Mouse (Mus musculus) ZHBTc4 (cell line): ENCODE data around the gene Prss29.

ENCODE experiments used
- DNase-seq: peaks from one replicate; pipeline ENCODE4 v3.0.0-alpha.2; 2011; ENCODE audit warnings: low read depth, low spot score

The Prss29 gene

DNA sequence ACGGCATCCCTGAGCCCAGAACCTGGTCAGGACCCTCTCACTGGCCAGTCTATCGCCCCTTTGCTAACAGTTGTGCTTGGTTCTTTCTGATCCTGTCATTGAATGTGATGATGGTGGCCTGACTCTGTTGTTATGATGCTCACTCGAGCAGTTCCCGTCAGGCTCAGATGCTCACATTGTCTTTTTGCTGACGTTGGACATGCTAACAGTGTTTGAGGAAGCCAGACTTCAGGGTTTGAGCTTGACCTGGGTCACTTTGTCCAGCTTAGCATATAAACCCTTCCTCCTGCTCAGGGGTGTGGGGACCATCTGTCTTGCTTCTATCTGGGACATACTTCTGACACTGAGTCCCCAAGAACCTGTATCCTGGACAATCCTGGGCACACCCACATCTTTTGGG is at the start of gene Prss29:
Prss29 (plus strand) TSS at position 301 of the 400 bp plus-strand sequence.
- DNase-seq = no peak

DNA sequence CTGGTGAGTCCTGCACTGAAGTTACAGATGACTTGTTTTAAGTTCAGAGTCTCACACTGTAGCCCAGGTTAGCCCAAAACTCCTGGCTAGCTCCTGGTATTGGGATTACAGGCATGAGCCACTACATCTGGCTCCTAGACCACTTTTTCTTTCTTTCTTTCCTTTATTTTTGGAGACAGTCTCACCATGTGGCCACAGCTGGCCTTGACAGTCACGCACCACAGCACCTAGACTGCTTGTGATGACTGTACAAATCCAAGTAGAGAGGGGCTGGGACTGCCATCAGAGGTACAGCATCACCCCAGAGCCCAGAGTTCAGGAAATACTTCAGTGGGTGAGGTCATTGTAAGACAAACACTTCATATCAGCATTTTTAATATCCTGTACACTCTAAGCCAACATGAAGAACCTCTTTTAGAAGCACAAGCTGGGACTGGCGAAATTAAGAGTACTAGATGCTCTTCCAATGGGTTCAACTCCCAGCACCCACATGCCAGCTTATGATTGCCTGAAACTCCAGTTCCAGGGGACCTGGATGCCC is 47.6 kb upstream of the Prss29 start:
- DNase-seq = no peak

DNA sequence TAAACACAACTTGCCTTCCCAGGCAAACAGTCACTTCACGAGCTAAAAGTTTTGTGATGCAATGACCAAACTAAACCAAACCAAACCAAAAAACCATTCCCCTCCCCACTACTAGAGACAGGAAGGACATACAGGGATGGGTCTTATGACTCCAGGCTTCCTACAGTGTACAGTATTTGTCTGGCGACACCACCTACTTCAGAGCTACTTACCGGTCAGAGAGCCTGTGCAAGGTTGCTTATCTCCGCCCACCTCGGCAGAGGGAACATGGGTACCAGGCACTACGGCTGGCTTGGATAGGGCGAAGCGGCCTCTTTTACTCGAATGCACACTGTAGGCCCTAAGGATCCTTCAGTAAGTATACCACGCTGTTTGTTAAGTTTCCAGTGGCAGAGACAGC is 46.1 kb upstream of the Prss29 start:
- peak; percentile 70 for DNase-seq

DNA sequence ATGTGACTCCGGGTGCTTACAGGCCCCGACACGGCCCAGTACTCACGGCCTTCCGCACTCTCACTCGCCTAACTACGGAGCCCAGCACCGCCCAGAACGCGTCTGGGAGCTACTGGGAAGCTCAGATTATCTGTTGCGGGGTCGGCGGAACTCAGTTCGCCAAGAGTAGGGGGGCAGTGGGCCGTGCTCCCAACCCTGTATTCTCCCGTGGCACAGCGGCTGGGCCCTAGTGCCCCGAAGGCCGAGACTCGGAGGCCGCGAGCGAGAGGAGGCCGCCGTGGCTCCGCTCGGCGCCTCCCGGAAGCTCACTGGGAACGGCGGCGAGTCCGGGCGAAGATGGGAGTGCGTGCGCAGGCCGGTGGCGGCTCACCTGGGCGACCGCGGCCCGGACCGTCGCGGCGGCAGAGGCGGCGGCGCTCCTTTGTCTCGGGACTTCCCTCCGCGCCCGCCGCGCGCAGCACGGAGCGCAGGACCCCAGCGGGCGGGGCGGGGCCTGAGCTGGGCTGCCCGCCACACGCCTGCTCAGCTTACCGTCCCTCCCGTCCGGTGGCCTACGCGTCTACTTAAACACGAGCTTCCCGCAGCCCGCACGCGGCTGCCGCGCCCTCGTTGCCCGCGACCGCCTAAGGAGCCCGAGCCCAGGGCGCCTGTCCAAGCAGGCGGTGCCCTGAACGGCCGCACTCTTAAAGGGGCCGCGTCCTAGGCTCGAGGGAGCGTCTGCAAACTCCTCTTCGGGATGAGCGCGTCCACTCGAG is 45.3 kb upstream of the Prss29 start:
- DNase-seq = peak; percentile 94

DNA sequence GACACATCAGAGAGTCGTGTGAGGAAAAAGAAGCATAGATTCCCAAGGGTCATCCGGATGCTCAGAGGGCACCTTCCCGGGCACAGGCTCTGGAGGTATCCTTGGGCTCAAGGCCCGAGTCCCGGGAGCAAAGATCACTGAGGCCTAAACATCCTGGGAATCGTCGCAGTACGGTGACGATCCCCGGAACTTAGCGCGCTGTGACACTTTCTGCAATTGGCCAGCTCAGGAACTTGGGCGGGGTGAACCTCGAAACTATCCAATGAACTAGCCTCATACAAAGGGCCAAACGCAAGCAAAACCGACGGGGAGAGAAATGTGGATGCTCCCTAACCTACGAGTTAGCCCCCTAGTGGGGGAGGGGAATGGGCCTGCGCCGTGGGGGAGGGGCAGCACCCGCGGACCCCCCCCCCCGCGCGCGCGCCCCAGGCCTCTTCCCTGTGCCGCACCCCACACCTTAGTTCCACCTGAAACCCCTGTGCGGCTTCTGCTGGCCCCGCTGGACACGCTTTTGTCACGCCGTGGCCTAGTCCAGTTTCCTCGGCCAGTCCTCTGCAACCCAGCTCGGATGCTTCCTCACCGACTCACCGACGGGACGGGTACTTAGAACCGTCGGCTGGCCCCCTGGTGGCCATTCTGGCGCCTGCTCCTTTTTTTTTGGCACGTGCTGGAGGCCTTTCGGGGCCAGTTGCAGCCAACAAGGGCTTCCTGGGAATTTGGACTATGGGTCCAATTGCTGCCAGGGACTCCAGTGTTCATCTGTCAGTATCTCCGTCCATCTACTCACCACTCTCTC is 44.5 kb upstream of the Prss29 start:
- DNase-seq = peak; percentile 98

DNA sequence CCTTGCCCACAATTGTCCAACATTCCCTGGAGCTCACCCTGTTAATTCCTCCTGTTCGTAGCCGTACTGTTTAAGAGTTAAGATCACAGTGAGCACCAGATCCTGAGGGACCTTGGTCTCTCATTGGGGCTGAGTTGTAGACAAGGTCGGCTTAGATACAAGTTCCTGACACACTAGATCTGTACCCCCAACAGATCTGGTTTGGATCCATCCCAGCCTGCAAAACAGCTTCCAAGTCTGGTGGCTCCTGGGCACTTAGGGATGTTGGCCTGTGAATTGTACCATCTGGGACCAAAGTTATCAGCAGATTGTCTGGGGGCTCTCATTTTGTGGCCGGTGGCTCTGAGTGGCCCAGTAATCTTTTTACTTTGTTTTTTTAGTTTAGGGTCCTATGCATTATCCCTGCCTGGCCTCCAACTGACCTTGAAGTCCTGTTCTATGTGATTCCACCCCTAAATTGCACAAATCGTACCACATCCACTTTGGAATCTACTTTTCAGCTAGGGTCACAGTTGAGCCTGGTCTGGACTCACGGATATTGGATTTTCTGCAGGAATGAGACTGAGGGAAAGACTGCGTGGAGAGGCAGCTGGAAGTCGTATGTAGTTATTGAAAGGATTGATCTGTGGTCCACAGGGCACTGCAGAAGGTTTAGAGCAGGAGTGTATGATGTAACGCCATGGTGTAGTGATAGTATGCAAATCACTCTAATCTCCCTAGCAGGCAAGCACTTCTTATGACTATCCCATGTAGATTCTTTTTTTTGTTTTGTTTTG is 43.7 kb upstream of the Prss29 start, which contains the start of gene Ube2i:
Ube2i (minus strand) TSS at position 52 of the 776 bp plus-strand sequence.
- DNase-seq = no peak

DNA sequence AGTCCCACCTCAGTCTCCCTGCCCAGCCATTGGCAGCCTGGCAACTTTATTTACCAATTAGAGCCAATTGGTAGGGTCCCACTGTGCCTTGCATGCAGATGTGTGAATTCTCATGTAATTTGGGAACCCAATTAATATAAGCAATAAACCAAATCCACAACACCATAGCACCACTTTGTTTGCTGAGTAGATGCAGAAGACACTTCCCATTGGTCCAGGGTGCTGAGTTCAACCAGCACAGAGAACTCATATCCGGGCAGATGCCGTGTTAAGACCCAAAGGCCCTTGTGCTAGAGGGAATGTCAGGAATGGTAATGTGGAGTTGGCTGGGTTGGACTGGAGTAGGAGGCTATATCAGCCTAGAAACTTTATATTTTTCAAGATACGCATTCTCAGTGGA is 42.6 kb upstream of the Prss29 start:
- no peak for DNase-seq

DNA sequence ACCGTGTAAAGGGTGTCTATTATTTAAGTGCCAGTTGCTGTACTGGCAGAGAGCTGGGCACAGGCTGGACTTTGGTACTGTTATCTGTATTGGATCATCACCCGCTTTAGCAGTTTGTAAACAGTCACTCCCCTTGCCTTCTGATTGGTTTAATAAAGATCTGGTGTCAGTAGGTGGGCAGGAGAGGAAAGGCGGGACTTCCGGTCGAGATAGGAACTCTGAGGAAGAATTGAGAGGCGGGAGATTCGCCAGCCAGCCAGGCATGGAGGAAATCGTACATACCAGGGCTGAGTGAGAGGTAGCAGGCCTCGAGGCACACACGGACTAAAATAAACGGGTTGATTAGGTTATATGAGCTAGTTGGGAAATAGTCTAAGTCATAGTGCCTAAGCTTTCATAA is 36.3 kb upstream of the Prss29 start:
- DNase-seq = peak; percentile 93

DNA sequence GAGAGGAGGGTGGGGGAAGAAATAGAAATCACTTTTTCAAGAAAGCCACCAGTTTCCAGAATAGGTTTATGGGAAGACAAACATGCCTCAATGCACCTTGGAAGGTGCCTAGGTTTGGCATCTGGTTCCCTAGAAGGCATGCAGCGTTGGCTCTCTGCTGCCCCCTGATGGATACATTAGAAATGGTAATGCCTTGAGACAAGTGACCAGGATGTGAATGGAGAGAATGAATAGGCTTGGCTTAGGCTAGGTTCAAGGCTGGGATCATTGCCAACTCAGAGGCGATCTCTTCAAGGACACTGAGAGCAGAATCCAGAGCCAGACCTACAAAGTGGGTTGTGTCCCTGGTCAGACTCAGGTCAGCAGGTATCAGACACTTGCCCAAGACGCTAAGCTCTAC is 33.4 kb upstream of the Prss29 start:
- DNase-seq = peak; percentile 91

DNA sequence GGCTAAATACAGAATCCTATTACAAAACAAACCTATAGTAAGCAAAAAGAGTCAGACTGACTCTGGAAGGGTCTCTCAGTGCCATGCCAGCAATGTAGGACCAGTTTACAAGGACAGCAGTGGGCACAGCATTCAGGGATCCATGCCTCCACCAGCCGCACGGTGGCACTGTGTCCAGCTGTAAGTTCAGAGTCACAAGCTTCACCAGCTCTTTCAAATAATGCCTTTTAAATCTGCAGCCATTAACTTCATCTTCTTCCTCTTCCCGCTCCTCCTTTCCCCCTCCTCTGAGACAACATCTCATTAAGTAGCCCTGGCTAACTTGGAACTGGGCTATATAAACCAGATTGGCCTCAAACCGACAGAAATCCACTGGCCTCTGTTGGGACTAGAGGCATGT is 29.6 kb upstream of the Prss29 start:
- peak; percentile 70 for DNase-seq

DNA sequence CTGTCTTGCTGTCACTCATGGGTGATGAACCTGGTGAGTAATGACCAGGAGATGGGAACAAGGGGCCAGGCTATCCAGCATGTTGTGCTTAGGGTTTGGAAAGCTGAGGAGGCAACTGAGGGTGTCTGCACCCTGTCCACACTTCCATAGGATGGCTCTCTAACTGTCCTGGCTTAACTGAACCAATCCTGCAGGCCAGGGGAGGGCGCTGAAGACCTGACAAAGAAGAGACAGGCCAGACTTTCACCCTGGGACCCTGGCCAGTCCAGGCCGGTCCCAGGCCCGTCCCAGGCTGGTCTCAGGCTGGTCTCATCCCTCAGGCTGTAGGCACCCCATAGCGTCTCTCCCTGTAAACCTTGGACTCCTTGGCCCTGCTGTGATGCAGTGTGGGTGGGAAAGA is 28.0 kb upstream of the Prss29 start:
- DNase-seq = no peak

DNA sequence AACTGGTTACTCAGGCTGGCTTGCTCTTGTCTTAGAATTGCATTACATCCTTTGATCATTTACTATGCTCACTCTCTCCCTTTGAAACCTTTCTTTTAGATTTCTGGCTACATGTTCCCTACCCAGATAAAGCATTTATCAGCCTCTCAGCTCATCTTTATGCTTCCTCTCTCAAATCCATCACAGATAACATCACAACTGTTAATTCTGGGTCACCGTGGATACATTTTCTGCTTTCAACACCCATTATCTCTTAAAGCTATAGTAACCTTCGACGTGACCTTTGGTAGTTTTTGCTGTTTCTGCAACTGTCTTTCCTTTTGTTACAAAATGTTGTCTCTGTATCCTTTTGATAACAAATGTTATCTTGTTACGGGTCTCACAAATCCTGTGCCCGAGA is 25.0 kb upstream of the Prss29 start:
- DNase-seq = no peak

DNA sequence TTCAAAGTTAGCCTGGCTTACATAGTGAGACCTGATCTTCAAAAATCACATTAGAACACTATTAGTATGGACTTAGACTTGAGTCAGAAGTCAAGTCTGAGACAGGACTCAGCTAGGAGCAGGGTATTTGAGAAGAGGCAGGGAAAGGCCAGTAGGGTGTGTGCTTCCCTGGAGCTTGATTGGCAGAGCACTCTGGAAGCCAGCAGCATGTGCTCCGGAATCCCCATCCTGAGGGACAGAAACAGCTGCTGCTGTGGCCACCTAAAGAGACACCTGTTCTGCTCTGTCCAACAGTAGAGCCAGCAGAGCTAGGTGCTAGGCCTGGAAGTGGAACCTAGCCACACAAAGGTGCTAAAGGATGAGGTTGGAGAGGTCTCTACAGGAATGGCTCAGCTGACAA is 24.3 kb upstream of the Prss29 start:
- DNase-seq = no peak

DNA sequence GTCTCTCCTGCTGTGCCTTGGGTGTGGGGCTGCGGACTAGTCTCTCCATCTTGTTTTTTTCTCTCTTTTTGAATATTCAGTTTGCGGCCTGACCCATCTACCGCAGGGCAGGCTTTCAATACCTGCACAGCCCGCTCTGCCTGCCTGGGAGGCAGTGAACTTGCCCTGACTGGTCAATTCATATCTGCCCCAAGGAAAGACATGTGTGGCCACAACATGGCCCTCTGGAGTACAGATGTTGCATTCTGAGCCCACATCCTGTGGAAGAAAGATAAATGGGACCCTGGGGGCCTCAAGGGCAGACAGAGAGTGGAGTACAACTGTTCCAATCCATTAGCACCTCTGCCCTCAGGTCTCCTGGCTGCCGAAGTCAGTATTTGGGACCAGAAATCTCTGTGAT is 20.4 kb upstream of the Prss29 start, which contains the start of gene Prss34:
Prss34 (plus strand) TSS at position 301 of the 400 bp plus-strand sequence.
- DNase-seq = no peak

DNA sequence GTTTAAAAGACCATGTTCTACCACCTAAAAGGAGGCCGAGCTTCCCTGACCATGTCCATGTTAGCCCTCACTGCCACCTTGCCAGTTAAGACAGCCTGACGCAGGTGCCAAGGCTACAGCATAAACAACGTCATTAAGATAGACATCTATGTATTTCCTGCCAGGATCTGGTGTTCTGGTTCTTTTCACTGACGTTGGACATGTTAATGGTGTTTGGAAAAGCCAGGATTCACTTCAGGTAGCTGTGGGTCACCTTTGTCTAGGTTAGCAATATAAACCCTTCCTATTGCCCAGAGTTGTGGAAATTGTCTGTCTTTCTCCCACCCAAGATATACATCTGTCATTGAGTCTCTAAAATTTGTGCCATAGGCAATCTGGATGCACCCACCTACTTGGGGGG is 10.1 kb upstream of the Prss29 start, which contains the start of gene Prss28:
Prss28 (plus strand) TSS at position 301 of the 400 bp plus-strand sequence.
- no peak for DNase-seq

DNA sequence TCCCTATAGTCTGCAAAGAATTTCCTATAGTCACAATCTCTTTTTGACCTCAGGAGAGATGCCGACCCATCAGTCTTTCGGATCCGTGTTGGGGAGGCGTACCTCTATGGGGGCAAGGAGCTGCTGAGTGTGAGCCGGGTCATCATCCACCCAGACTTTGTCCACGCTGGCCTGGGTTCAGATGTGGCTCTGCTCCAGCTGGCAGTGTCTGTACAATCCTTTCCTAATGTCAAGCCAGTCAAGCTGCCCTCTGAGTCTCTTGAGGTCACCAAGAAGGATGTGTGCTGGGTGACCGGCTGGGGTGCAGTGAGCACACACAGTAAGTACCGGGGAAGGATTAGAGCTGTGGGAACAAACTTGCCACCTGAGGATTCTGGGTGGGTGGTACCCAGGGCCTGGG is 2.4 kb downstream of the Prss29 start:
- no peak for DNase-seq

DNA sequence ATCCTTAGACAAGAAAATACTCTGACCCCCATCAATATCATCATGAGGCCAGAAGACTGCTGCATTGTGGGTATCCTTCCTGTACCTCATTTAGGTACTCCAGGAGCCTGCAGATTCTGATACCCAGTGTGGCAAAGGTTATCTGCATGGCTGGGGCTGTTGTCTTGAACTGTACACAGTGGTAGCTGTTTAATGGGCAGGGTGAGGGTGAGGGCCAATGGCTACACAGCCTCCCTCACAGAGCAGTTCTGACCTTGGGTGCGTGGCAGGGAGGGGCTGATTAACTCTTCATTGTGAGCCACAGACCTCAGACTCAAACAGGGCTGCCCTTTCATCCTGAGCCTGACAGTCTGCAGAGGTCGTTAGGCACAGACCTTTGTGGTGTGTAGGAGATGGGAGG is 4.5 kb downstream of the Prss29 start:
- DNase-seq = no peak

DNA sequence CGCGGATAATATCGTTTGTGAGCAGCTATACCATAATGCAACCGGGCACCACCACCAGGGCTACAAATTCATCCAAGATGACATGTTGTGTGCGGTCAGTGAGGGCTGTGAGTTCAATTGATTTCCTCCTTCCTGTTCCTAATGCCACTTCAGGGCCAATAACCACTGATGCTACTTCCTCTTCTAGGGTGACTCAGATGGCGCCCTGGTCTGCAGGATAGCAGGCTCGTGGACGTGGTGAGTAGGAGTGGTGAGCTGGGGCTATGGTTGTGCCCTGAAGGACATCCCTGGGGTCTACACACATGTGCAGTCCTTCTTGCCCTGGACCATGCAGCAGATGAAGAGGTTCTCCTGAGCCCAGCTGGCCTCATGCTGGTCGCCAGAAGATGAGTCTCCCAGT is 13.9 kb downstream of the Prss29 start:
- DNase-seq = no peak

DNA sequence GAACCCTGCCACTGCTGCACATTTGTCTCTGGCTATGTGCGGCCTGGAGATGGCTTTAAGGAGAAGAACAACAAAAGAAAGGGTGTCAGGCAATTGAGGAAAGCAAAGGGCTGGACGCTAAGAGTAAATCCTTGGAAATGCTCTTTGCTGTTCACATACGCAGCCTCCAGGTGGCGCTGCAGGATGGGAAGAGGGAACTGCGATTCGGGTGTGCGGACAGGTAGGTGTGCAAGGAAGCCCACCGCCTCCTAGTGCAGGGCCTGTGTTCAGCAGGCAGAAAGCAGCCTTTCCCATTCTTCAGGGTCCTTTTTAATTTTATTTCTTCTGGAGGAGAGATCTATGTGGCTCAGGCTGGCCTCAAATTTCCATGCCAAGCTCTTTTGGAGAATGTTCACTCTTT is 15.5 kb downstream of the Prss29 start:
- DNase-seq = peak; percentile 88

DNA sequence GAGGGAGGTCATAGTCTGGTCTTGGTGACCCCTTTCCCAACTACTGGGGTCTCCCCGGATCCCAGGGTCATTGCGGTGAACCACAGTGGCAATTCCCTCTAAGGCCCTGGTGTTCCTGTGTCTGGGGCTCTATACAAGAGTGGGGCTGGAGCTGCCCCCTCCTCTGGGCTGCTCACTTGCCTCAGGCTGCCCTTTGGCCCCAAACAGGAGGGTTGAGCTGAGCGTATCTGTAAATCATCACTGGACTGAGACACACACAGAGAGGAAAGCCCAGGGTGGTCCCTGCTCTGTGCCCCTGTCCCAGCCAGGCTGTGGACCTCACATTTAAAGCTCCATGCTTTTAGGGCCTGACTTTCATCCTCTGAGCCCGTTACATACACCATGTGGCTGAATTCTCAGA is 19.8 kb downstream of the Prss29 start:
- no peak for DNase-seq

DNA sequence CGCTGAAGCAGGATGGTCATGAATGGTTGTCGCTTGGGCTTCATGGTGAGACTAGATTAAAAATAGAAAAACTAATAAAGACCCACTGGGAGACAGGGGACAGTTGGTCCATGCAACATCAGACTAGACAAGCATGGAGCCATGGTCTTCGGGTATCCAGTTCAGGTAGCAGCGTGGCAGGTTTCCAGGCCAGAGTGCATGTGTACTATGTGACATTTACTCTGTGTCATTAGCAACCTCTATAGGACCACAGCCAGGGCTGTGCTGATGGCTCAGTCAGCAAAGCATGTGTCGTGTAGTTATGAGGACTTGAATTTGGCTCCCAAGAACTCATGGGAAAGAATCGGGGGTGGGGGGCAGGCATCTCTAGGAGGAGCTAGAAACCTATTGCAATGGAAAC is 21.5 kb downstream of the Prss29 start:
- DNase-seq = no peak

DNA sequence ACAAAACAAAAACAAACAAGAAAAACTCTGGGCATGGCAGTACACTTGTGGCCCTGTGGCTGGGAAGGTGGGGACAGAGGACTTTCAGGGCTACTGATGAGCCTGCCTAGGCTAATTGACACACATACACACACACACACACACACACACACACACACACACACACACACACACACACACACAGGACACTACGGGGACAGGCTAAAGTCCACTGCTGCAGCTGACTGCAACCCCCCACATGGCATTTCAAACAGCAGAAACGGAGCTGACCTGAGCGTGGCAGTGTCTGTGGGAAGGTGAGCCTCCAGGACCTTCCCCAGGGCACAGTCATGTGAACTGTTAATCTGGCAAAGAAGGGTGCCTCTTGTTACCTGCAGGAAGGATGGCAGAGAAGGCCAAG is 23.0 kb downstream of the Prss29 start:
- no peak for DNase-seq
